Mouse (Mus musculus): Measurements from ENCODE around the gene Insm2.

Gene Insm2

GRCm38 (mm10) chr12:55604411-55604810 lies 5.2 kb downstream of the Insm2 start:
- no peak for DNase-seq (ENCODE audit: low read depth, low spot score)

- DNase-seq (ENCODE audit: low read depth, low spot score) = no peak
These were observed 8.7 kb downstream of the Insm2 start for GRCm38 (mm10) chr12:55607902-55608301.

GRCm38 (mm10) chr12:55610812-55611211 lies 11.6 kb downstream of the Insm2 start:
- no peak for DNase-seq (ENCODE audit: low read depth, low spot score)

GRCm38 (mm10) chr12:55620321-55620720 lies 21.1 kb downstream of the Insm2 start:
- no peak for DNase-seq (ENCODE audit: low read depth, low spot score)

GRCm38 (mm10) chr12:55622615-55623245 lies 23.5 kb downstream of the Insm2 start:
- DNase-seq (ENCODE audit: low read depth, low spot score) = no peak

- no peak for DNase-seq (ENCODE audit: low read depth, low spot score)
These were observed 24.0 kb downstream of the Insm2 start for GRCm38 (mm10) chr12:55623254-55623653.

GRCm38 (mm10) chr12:55626711-55627110 lies 27.5 kb downstream of the Insm2 start:
- peak; percentile 85 for DNase-seq (ENCODE audit: low read depth, low spot score)

GRCm38 (mm10) chr12:55648011-55648525 lies 48.8 kb downstream of the Insm2 start:
- DNase-seq (ENCODE audit: low read depth, low spot score) = no peak
